Mouse (Mus musculus) midbrain, embryonic 15.5 days (tissue): ENCODE measurements around the gene Plrg1. TPM values are rescaled to one million over a fixed set of nuclear protein-coding genes. Genes with fewer than 3 reads are reported as not detected.

ENCODE experiments used
- ATAC-seq: fragments of 200-750 bp; cut with Nextera tagmentation; replicated peaks from 2 replicates; pipeline ENCODE4 v1.8.0; 2017; ENCODE audit warnings: moderate TSS enrichment
- H3K27ac ChIP-seq: fragments of 300-500 bp; sonication (generic); 2 replicates; pipeline ENCODE4 v1.5.1; 2015; ENCODE audit warnings: mild to moderate bottlenecking, inconsistent platforms
- H3K27me3 ChIP-seq: fragments of 300-500 bp; sonication (generic); replicated peaks from 2 replicates; pipeline ENCODE4 v1.6.1; 2015; ENCODE audit warnings: inconsistent platforms
- H3K36me3 ChIP-seq: fragments of 300-500 bp; sonication (generic); replicated peaks from 2 replicates; pipeline ENCODE4 v1.6.1; 2015; ENCODE audit warnings: inconsistent platforms
- H3K4me1 ChIP-seq: fragments of 300-500 bp; sonication (generic); 2 replicates; pipeline ENCODE4 v1.6.1; 2015; ENCODE audit warnings: inconsistent platforms
- H3K4me2 ChIP-seq: fragments of 300-500 bp; sonication (generic); 2 replicates; pipeline ENCODE4 v1.6.1; 2015; ENCODE audit warnings: inconsistent platforms, mild to moderate bottlenecking, moderate library complexity
- H3K4me3 ChIP-seq: fragments of 300-500 bp; sonication (generic); 2 replicates; pipeline ENCODE4 v1.5.1; 2015; ENCODE audit warnings: mild to moderate bottlenecking, inconsistent platforms
- H3K9ac ChIP-seq: fragments of 300-500 bp; sonication (generic); 2 replicates; pipeline ENCODE4 v1.6.1; 2015; ENCODE audit warnings: mild to moderate bottlenecking, inconsistent platforms
- H3K9me3 ChIP-seq: fragments of 300-500 bp; sonication (generic); 2 replicates; pipeline ENCODE4 v1.6.1; 2016; ENCODE audit warnings: inconsistent platforms
- WGBS: fragments of 180-500 bp; shearing (Covaris S2); methylation state at CpG from one replicate; pipeline ENCODE4 v1.1.7; 2015; ENCODE audit warnings: mixed read lengths; 5-methylcytosine and 5-hydroxymethylcytosine counted together
- polyA plus RNA-seq: library from polyadenylated mRNA; unstranded; fragments of >200 nt; fragmentation: Nextera tagmentation; extraction: Ambion mirVana; gene quantifications from 2 replicates; pipeline ENCODE4 v1.2.1, GENCODE M21; 2015

The Plrg1 gene
- polyA plus RNA-seq, 1 experiment from 2014 or later = 104 TPM

GRCm38 (mm10) chr3:83111485-83112261, 56.4 kb downstream of the Plrg1 start:
- Histone ChIP-seq H3K4me1 (peaks cover 16% of the 10 kb centered on the region; the same call in 1 of the 2 replicates), H3K27me3 (no peaks in the 10 kb centered on the region), H3K9me3 (no peaks in the 10 kb centered on the region), H3K4me3 (no peak overlapping the region), H3K36me3 (no peaks in the 10 kb centered on the region), H3K27ac (no peak overlapping the region), H3K9ac (no peak overlapping the region), H3K4me2 (no peak overlapping the region)
- peak; percentile 51; the same call in 1 of the 2 replicates for ATAC-seq
- WGBS = 35% methylated on average over 7 of the region's 7 CpGs

- 29% methylated on average over 3 of the region's 3 CpGs for WGBS
- Histone ChIP-seq H3K9ac (no peak overlapping the region), H3K9me3 (no peaks in the 10 kb centered on the region), H3K36me3 (no peaks in the 10 kb centered on the region), H3K27me3 (no peaks in the 10 kb centered on the region), H3K4me1 (peaks cover 16% of the 10 kb centered on the region; the same call in 1 of the 2 replicates), H3K4me3 (no peak overlapping the region), H3K27ac (no peak overlapping the region), H3K4me2 (no peak overlapping the region)
- no peak for ATAC-seq
Observed at GRCm38 (mm10) chr3:83112869-83113268, 57.5 kb downstream of the Plrg1 start.

- H3K9ac ChIP-seq = no peak overlapping the region
- no peak overlapping the region for H3K27ac ChIP-seq
- no peaks in the 10 kb centered on the region for H3K27me3 ChIP-seq
- H3K4me2 ChIP-seq = no peak overlapping the region
- peaks cover 16% of the 10 kb centered on the region; the same call in 1 of the 2 replicates for H3K4me1 ChIP-seq
- no peaks in the 10 kb centered on the region for H3K36me3 ChIP-seq
- H3K4me3 ChIP-seq = no peak overlapping the region
- no peaks in the 10 kb centered on the region for H3K9me3 ChIP-seq
- ATAC-seq = no peak
- WGBS = 81% methylated on average over 1 of the region's 1 CpGs
Observed at GRCm38 (mm10) chr3:83114946-83115345, 59.6 kb downstream of the Plrg1 start.

GRCm38 (mm10) chr3:83117592-83117991, 62.3 kb downstream of the Plrg1 start:
- 66% methylated on average over 10 of the region's 10 CpGs for WGBS
- Histone ChIP-seq H3K4me3 (no peak overlapping the region), H3K36me3 (no peaks in the 10 kb centered on the region)

More at GRCm38 (mm10) chr3:83117592-83117991, 62.3 kb downstream of the Plrg1 start:
- Histone ChIP-seq H3K4me1 (peaks cover 4% of the 10 kb centered on the region; the same call in 1 of the 2 replicates), H3K27ac (no peak overlapping the region), H3K9ac (no peak overlapping the region), H3K4me2 (no peak overlapping the region), H3K27me3 (no peaks in the 10 kb centered on the region), H3K9me3 (no peaks in the 10 kb centered on the region)
- ATAC-seq = no peak

Other genes starting within 250 kb of the Plrg1 start
- gene Rbm46, start 179.0 kb upstream of the Plrg1 start, polyA plus RNA-seq = 1.6 and 1.8 TPM in 2 replicates
- gene Lrat, start 151.5 kb upstream of the Plrg1 start, polyA plus RNA-seq = 0.15 and 0.31 TPM in 2 replicates
- gene Fgg, start 47.8 kb upstream of the Plrg1 start, polyA plus RNA-seq = 0.09 and 3.4 TPM in 2 replicates
- 1.3 TPM in 1 of 2 replicates, not detected in the other for gene Fga, start 29.4 kb upstream of the Plrg1 start, polyA plus RNA-seq
- gene Fgb, start 5.7 kb upstream of the Plrg1 start, polyA plus RNA-seq = 0.51 TPM in 1 of 2 replicates, not detected in the other
- gene Dchs2, start 72.4 kb downstream of the Plrg1 start, polyA plus RNA-seq = 0.83 and 0.92 TPM in 2 replicates